8 mouse cellular contexts compared by ENCODE assay signal in the genomic region with DNA sequence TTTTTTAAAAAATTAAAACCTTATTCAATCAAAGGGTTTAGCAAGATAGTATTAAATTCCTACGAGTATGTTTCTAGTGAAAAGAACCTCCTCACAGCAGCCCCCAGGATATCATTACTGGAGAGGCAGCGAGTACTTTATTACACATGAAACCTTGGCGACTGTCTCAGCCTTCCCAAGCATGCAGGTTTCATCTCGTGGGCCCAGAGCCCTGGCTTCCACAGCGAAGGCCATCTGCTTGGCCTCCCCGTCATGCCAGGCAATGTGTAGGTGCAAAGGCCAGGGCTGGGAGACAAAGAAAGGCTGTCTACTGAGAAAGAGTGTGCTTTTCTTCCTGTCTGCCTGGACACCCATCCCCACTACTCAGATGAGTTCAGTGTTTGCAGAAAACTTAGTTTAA.
DNase-seq lines count a peak whose midpoint lies in the region; ATAC-seq and TF ChIP-seq lines count a peak whose summit lies in the region.

No protein-coding gene starts in this region.

- WGBS in heart, postnatal 0 days = 48% methylated on average over 6 of the region's 6 CpGs
- 27% methylated on average over 6 of the region's 6 CpGs for WGBS in stomach, embryonic 14.5 days

- H3K27me3 ChIP-seq in heart, postnatal 0 days (ENCODE audit: control insufficient read depth, insufficient read depth, low read length) = no peaks in the 10 kb centered on the region
- H3K27me3 ChIP-seq in stomach, embryonic 14.5 days (ENCODE audit: control insufficient read depth, insufficient read depth, low read length) = no peaks in the 10 kb centered on the region

- ATAC-seq in heart, postnatal 0 days (ENCODE audit: insufficient read depth, low read depth) = no peak
- peak; percentile 23; the same call in 1 of the 2 replicates for ATAC-seq in stomach, embryonic 14.5 days (ENCODE audit: insufficient number of reproducible peaks, insufficient read depth, low FRiP score, low read depth)

- H3K4me1 ChIP-seq in heart, postnatal 0 days (ENCODE audit: control insufficient read depth, insufficient read depth) = peaks cover 27% of the 10 kb centered on the region
- peaks cover 19% of the 10 kb centered on the region for H3K4me1 ChIP-seq in stomach, embryonic 14.5 days (ENCODE audit: control insufficient read depth, insufficient read depth, low read length)

- H3K4me3 ChIP-seq in heart, postnatal 0 days (ENCODE audit: low read depth, low read length) = no peak overlapping the region
- H3K4me3 ChIP-seq in stomach, embryonic 14.5 days (ENCODE audit: low read depth, low read length) = no peak overlapping the region

- intact Hi-C loops in left cerebral cortex, postnatal 4 days (cut with DNase I) = no loop called here

- no peak for TF ChIP-seq CTCF in heart, postnatal 0 days (IDR thresholded peaks at IDR 0.05; ENCODE audit: low read depth)

- H3K9ac ChIP-seq in heart, postnatal 0 days (replicated peaks; ENCODE audit: low read depth, low read length) = 0 out of 2 replicates have a peak overlapping the region, but pooled peaks have one; percentile 2
- H3K9ac ChIP-seq in stomach, embryonic 14.5 days (replicated peaks; ENCODE audit: low read depth, low read length) = no peak overlapping the region

- H3K9me3 ChIP-seq in heart, postnatal 0 days (replicated peaks; ENCODE audit: control insufficient read depth, low read length) = no peaks in the 10 kb centered on the region
- H3K9me3 ChIP-seq in stomach, embryonic 14.5 days (ENCODE audit: control insufficient read depth, low read depth, low read length) = no peaks in the 10 kb centered on the region

- peak overlapping the region; percentile 49 for H3K4me2 ChIP-seq in heart, postnatal 0 days (ENCODE audit: low read depth, low read length)
- no peak overlapping the region for H3K4me2 ChIP-seq in stomach, embryonic 14.5 days (replicated peaks; ENCODE audit: low read depth, low read length)

- no peak for TF ChIP-seq EP300 in heart, postnatal 0 days (IDR thresholded peaks at IDR 0.05; ENCODE audit: low read depth)

- peak; percentile 86 for DNase-seq in left cerebral cortex, postnatal 4 days
- DNase-seq in left cerebral cortex, adult 9 months (ENCODE audit: low spot score in 2 of 2) = no peak
- peak; percentile 63 for DNase-seq in embryo, embryonic 9.5 days (ENCODE audit: extremely low spot score)
- DNase-seq in heart, postnatal 0 days (ENCODE audit: low spot score) = no peak
- peak; percentile 31 to 51 for DNase-seq in kidney, postnatal 4 days
- no peak for DNase-seq in urinary bladder, adult 18-20 months (ENCODE audit: low spot score in 2 of 2)
- DNase-seq in right cerebral cortex, postnatal 14 days = no peak

- peaks cover 17% of the 10 kb centered on the region for H3K36me3 ChIP-seq in heart, postnatal 0 days (replicated peaks; ENCODE audit: control insufficient read depth, insufficient read depth, low read length)
- H3K36me3 ChIP-seq in stomach, embryonic 14.5 days (ENCODE audit: control insufficient read depth, insufficient read depth, low read length) = peaks cover 8% of the 10 kb centered on the region

- peak overlapping the region; percentile 61 for H3K27ac ChIP-seq in heart, postnatal 0 days (ENCODE audit: low read depth)
- H3K27ac ChIP-seq in stomach, embryonic 14.5 days (ENCODE audit: low read length) = peak overlapping the region; percentile 66; the same call in 1 of the 2 replicates

Comparison
In these comparisons a context has a peak if more than half of its experiments do, and no peak if none do; other contexts are left out.
1. DNase-seq: peak in left cerebral cortex, postnatal 4 days (single experiment), embryo, embryonic 9.5 days (single experiment) and kidney, postnatal 4 days (2 of 2); none in left cerebral cortex, adult 9 months (0 of 2), heart, postnatal 0 days (single experiment), urinary bladder, adult 18-20 months (0 of 2) and right cerebral cortex, postnatal 14 days (single experiment).